Mouse (Mus musculus): ENCODE measurements around the gene Itgb1bp2. TPM values are rescaled to one million over a fixed set of nuclear protein-coding genes. Genes with fewer than 3 reads are reported as not detected.

Gene Itgb1bp2
- polyA plus RNA-seq, 2 experiments: 47.0 to 70.9 TPM

- H3K4me3 ChIP-seq (replicated peaks; ENCODE audit: low read length): no peak overlapping the region
- no peak overlapping the region for H3K9ac ChIP-seq (ENCODE audit: low read depth, low read length, severe bottlenecking)
- ATAC-seq (ENCODE audit: low FRiP score, low read depth): no peak
- WGBS: 82% methylated on average over 2 of the region's 2 CpGs
- H3K27me3 ChIP-seq (ENCODE audit: control insufficient read depth, insufficient read depth, low read length): no peaks in the 10 kb centered on the region
- no peaks in the 10 kb centered on the region for H3K36me3 ChIP-seq (ENCODE audit: control insufficient read depth, insufficient read depth, low read length)
- no peak for DNase-seq (ENCODE audit: low spot score)
- no peaks in the 10 kb centered on the region for H3K4me1 ChIP-seq (ENCODE audit: control insufficient read depth, insufficient read depth, low read length)
- no peak overlapping the region for H3K27ac ChIP-seq (replicated peaks; ENCODE audit: low read depth, low read length)
- no peak overlapping the region for H3K4me2 ChIP-seq (replicated peaks; ENCODE audit: low read depth, low read length, severe bottlenecking)
- no peaks in the 10 kb centered on the region for H3K9me3 ChIP-seq (ENCODE audit: control insufficient read depth, low read length)
- TF ChIP-seq POLR2A (IDR thresholded peaks at IDR 0.05; ENCODE audit: borderline replicate concordance, extremely low read depth, insufficient read depth, insufficient read length): no peak
These were observed 25.4 kb upstream of the Itgb1bp2 start for GRCm38 (mm10) chrX:101423462-101423861.

- DNase-seq (ENCODE audit: low spot score) (no peak), ATAC-seq (ENCODE audit: low FRiP score, low read depth) (no peak)
- Histone ChIP-seq H3K36me3 (ENCODE audit: control insufficient read depth, insufficient read depth, low read length) (peaks cover 18% of the 10 kb centered on the region), H3K4me2 (replicated peaks; ENCODE audit: low read depth, low read length, severe bottlenecking) (no peak overlapping the region), H3K27me3 (ENCODE audit: control insufficient read depth, insufficient read depth, low read length) (no peaks in the 10 kb centered on the region), H3K9me3 (ENCODE audit: control insufficient read depth, low read length) (no peaks in the 10 kb centered on the region), H3K4me3 (replicated peaks; ENCODE audit: low read length) (no peak overlapping the region), H3K4me1 (ENCODE audit: control insufficient read depth, insufficient read depth, low read length) (no peaks in the 10 kb centered on the region), H3K9ac (ENCODE audit: low read depth, low read length, severe bottlenecking) (no peak overlapping the region), H3K27ac (replicated peaks; ENCODE audit: low read depth, low read length) (no peak overlapping the region)
- TF ChIP-seq POLR2A (IDR thresholded peaks at IDR 0.05; ENCODE audit: borderline replicate concordance, extremely low read depth, insufficient read depth, insufficient read length): no peak
- WGBS: 10% methylated on average over 1 of the region's 1 CpGs
These were observed 21.1 kb upstream of the Itgb1bp2 start for GRCm38 (mm10) chrX:101427774-101428173.

GRCm38 (mm10) chrX:101428785-101429141 is 20.1 kb upstream of the Itgb1bp2 start:
- peak overlapping the region; percentile 42 for H3K4me2 ChIP-seq (replicated peaks; ENCODE audit: low read depth, low read length, severe bottlenecking)
- ATAC-seq (ENCODE audit: low FRiP score, low read depth) (no peak), DNase-seq (ENCODE audit: low spot score) (peak; percentile 5)
- WGBS: 32% methylated on average over 7 of the region's 7 CpGs
- H3K9ac ChIP-seq (ENCODE audit: low read depth, low read length, severe bottlenecking): peak overlapping the region; percentile 21; the same call in 1 of the 2 replicates
- no peaks in the 10 kb centered on the region for H3K4me1 ChIP-seq (ENCODE audit: control insufficient read depth, insufficient read depth, low read length)
- no peaks in the 10 kb centered on the region for H3K27me3 ChIP-seq (ENCODE audit: control insufficient read depth, insufficient read depth, low read length)
- H3K4me3 ChIP-seq (replicated peaks; ENCODE audit: low read length): peak overlapping the region; percentile 59
- no peak for TF ChIP-seq POLR2A (IDR thresholded peaks at IDR 0.05; ENCODE audit: borderline replicate concordance, extremely low read depth, insufficient read depth, insufficient read length)
- H3K36me3 ChIP-seq (ENCODE audit: control insufficient read depth, insufficient read depth, low read length): peaks cover 19% of the 10 kb centered on the region
- no peaks in the 10 kb centered on the region for H3K9me3 ChIP-seq (ENCODE audit: control insufficient read depth, low read length)
- peak overlapping the region; percentile 85 for H3K27ac ChIP-seq (replicated peaks; ENCODE audit: low read depth, low read length)

- no peaks in the 10 kb centered on the region for H3K4me1 ChIP-seq (ENCODE audit: control insufficient read depth, insufficient read depth, low read length)
- no peaks in the 10 kb centered on the region for H3K9me3 ChIP-seq (ENCODE audit: control insufficient read depth, low read length)
- peak within 1 kb of the TSS; percentile 49 for H3K4me2 ChIP-seq (replicated peaks; ENCODE audit: low read depth, low read length, severe bottlenecking)
- DNase-seq (ENCODE audit: low spot score) (peak; percentile 94), ATAC-seq (ENCODE audit: low FRiP score, low read depth) (peak; percentile 95)
- H3K4me3 ChIP-seq (replicated peaks; ENCODE audit: low read length): peak within 1 kb of the TSS; percentile 59
- peaks cover 19% of the 10 kb centered on the region for H3K36me3 ChIP-seq (ENCODE audit: control insufficient read depth, insufficient read depth, low read length)
- whole genome bisulfite sequencing: 23% methylated on average over 47 of the region's 51 CpGs
- peak within 1 kb of the TSS; percentile 96 for H3K27ac ChIP-seq (replicated peaks; ENCODE audit: low read depth, low read length)
- peak; percentile 20; the same call in 1 of the 2 replicates for TF ChIP-seq POLR2A (IDR thresholded peaks at IDR 0.05; ENCODE audit: borderline replicate concordance, extremely low read depth, insufficient read depth, insufficient read length)
- H3K9ac ChIP-seq (ENCODE audit: low read depth, low read length, severe bottlenecking): peak within 1 kb of the TSS; percentile 87
- no peaks in the 10 kb centered on the region for H3K27me3 ChIP-seq (ENCODE audit: control insufficient read depth, insufficient read depth, low read length)
These were observed 19.5 kb upstream of the Itgb1bp2 start, which contains the start of gene Nono for GRCm38 (mm10) chrX:101429142-101429949. Nono (plus strand) TSS chrX:101429318.

- no peaks in the 10 kb centered on the region for H3K4me1 ChIP-seq (ENCODE audit: control insufficient read depth, insufficient read depth, low read length)
- peak; percentile 44 for ATAC-seq (ENCODE audit: low FRiP score, low read depth)
These were observed 18.9 kb upstream of the Itgb1bp2 start for GRCm38 (mm10) chrX:101429976-101430375.

More at GRCm38 (mm10) chrX:101429976-101430375, 18.9 kb upstream of the Itgb1bp2 start:
- peak; percentile 8 for DNase-seq (ENCODE audit: low spot score)
- Histone ChIP-seq H3K9me3 (ENCODE audit: control insufficient read depth, low read length) (no peaks in the 10 kb centered on the region), H3K9ac (ENCODE audit: low read depth, low read length, severe bottlenecking) (peak overlapping the region; percentile 87), H3K4me2 (replicated peaks; ENCODE audit: low read depth, low read length, severe bottlenecking) (peak overlapping the region; percentile 49), H3K27ac (replicated peaks; ENCODE audit: low read depth, low read length) (peak overlapping the region; percentile 96), H3K27me3 (ENCODE audit: control insufficient read depth, insufficient read depth, low read length) (no peaks in the 10 kb centered on the region), H3K4me3 (replicated peaks; ENCODE audit: low read length) (peak overlapping the region; percentile 59), H3K36me3 (ENCODE audit: control insufficient read depth, insufficient read depth, low read length) (peaks cover 19% of the 10 kb centered on the region)
- TF ChIP-seq POLR2A (IDR thresholded peaks at IDR 0.05; ENCODE audit: borderline replicate concordance, extremely low read depth, insufficient read depth, insufficient read length): no peak
- 28% methylated on average over 14 of the region's 14 CpGs for WGBS

Data from limb, embryonic 14.5 days (tissue).